Mouse (Mus musculus) hindbrain, embryonic 13.5 days (tissue): Measurements from ENCODE around the gene Mylk. TPM values are rescaled to one million over a fixed set of nuclear protein-coding genes. Genes with fewer than 3 reads are reported as not detected.

Experiments used
- ATAC-seq: fragments of 200-750 bp; cut with Nextera tagmentation; 2 replicates; pipeline ENCODE4 v1.8.0; 2017; ENCODE audit warnings: moderate TSS enrichment; ENCODE audit not compliant: low FRiP score
- H3K27ac ChIP-seq: fragments of 300-500 bp; sonication (generic); 2 replicates; pipeline ENCODE4 v1.5.1; 2015; ENCODE audit warnings: inconsistent platforms, mild to moderate bottlenecking, moderate library complexity
- H3K27me3 ChIP-seq: fragments of 300-500 bp; sonication (generic); 2 replicates; pipeline ENCODE4 v1.6.1; 2015; ENCODE audit warnings: mild to moderate bottlenecking, inconsistent platforms
- H3K36me3 ChIP-seq: fragments of 300-500 bp; sonication (generic); 2 replicates; pipeline ENCODE4 v1.6.1; 2015; ENCODE audit warnings: mild to moderate bottlenecking, inconsistent platforms
- H3K4me1 ChIP-seq: fragments of 300-500 bp; sonication (generic); replicated peaks from 2 replicates; pipeline ENCODE4 v1.6.1; 2015; ENCODE audit warnings: inconsistent platforms
- H3K4me2 ChIP-seq: fragments of 300-500 bp; sonication (generic); 2 replicates; pipeline ENCODE4 v1.6.1; 2015; ENCODE audit warnings: inconsistent platforms, mild to moderate bottlenecking, moderate library complexity
- H3K4me3 ChIP-seq: fragments of 300-500 bp; sonication (generic); 2 replicates; pipeline ENCODE4 v1.5.1; 2015; ENCODE audit warnings: mild to moderate bottlenecking, inconsistent platforms
- H3K9ac ChIP-seq: fragments of 300-500 bp; sonication (generic); 2 replicates; pipeline ENCODE4 v1.6.1; 2015; ENCODE audit warnings: mild to moderate bottlenecking, inconsistent platforms
- H3K9me3 ChIP-seq: fragments of 300-500 bp; sonication (generic); 2 replicates; pipeline ENCODE4 v1.6.1; 2016; ENCODE audit warnings: inconsistent platforms
- WGBS: fragments of 180-500 bp; shearing (Covaris S2); methylation state at CpG from one replicate; pipeline ENCODE4 v1.1.7; 2015; 5-methylcytosine and 5-hydroxymethylcytosine counted together
- polyA plus RNA-seq: library from polyadenylated mRNA; unstranded; fragments of >200 nt; fragmentation: Nextera tagmentation; extraction: Ambion mirVana; gene quantifications from 2 replicates; pipeline ENCODE4 v1.2.1, GENCODE M21; 2015

Gene Mylk
- polyA plus RNA-seq, 1 experiment from 2014 or later = 5.0 TPM

- Histone ChIP-seq H3K36me3 (no peaks in the 10 kb centered on the region), H3K4me2 (no peak overlapping the region), H3K27me3 (no peaks in the 10 kb centered on the region), H3K4me1 (peaks cover 4% of the 10 kb centered on the region; the same call in 1 of the 2 replicates), H3K27ac (no peak overlapping the region), H3K4me3 (no peak overlapping the region), H3K9ac (no peak overlapping the region), H3K9me3 (no peaks in the 10 kb centered on the region)
- WGBS = 92% methylated on average over 3 of the region's 3 CpGs
- ATAC-seq = no peak
Observed at GRCm38 (mm10) chr16:34860761-34861160, 115.8 kb downstream of the Mylk start.

GRCm38 (mm10) chr16:34861744-34862365 is 116.8 kb downstream of the Mylk start:
- Histone ChIP-seq H3K9me3 (no peaks in the 10 kb centered on the region), H3K27ac (no peak overlapping the region), H3K36me3 (no peaks in the 10 kb centered on the region), H3K27me3 (no peaks in the 10 kb centered on the region), H3K4me1 (peaks cover 4% of the 10 kb centered on the region; the same call in 1 of the 2 replicates), H3K4me2 (no peak overlapping the region), H3K4me3 (no peak overlapping the region), H3K9ac (no peak overlapping the region)
- WGBS = 89% methylated on average over 10 of the region's 10 CpGs
- ATAC-seq = no peak

GRCm38 (mm10) chr16:34865373-34865772 is 120.4 kb downstream of the Mylk start:
- Histone ChIP-seq H3K4me3 (no peak overlapping the region), H3K9me3 (no peaks in the 10 kb centered on the region), H3K4me2 (no peak overlapping the region), H3K27me3 (no peaks in the 10 kb centered on the region), H3K4me1 (peaks cover 4% of the 10 kb centered on the region; the same call in 1 of the 2 replicates), H3K36me3 (no peaks in the 10 kb centered on the region), H3K27ac (no peak overlapping the region), H3K9ac (no peak overlapping the region)
- 90% methylated on average over 4 of the region's 4 CpGs for WGBS
- no peak for ATAC-seq

GRCm38 (mm10) chr16:34867217-34867616 is 122.2 kb downstream of the Mylk start:
- no peaks in the 10 kb centered on the region for H3K27me3 ChIP-seq
- peaks cover 4% of the 10 kb centered on the region; the same call in 1 of the 2 replicates for H3K4me1 ChIP-seq
- no peak overlapping the region for H3K27ac ChIP-seq
- ATAC-seq = no peak
- H3K36me3 ChIP-seq = no peaks in the 10 kb centered on the region
- H3K9ac ChIP-seq = no peak overlapping the region
- H3K4me3 ChIP-seq = no peak overlapping the region
- H3K4me2 ChIP-seq = no peak overlapping the region
- WGBS = 89% methylated on average over 2 of the region's 2 CpGs
- H3K9me3 ChIP-seq = no peaks in the 10 kb centered on the region

GRCm38 (mm10) chr16:34880031-34880778 is 135.2 kb downstream of the Mylk start:
- Histone ChIP-seq H3K4me2 (no peak overlapping the region), H3K4me1 (no peaks in the 10 kb centered on the region), H3K27me3 (no peaks in the 10 kb centered on the region), H3K27ac (no peak overlapping the region), H3K36me3 (no peaks in the 10 kb centered on the region), H3K9ac (no peak overlapping the region), H3K4me3 (no peak overlapping the region), H3K9me3 (no peaks in the 10 kb centered on the region)
- no peak for ATAC-seq
- WGBS = 92% methylated on average over 18 of the region's 18 CpGs

GRCm38 (mm10) chr16:34880815-34881214 is 135.8 kb downstream of the Mylk start:
- 83% methylated on average over 4 of the region's 4 CpGs for WGBS
- H3K9ac ChIP-seq = no peak overlapping the region
- H3K4me2 ChIP-seq = no peak overlapping the region
- no peaks in the 10 kb centered on the region for H3K9me3 ChIP-seq
- no peak overlapping the region for H3K27ac ChIP-seq
- H3K4me3 ChIP-seq = no peak overlapping the region
- no peaks in the 10 kb centered on the region for H3K4me1 ChIP-seq
- no peaks in the 10 kb centered on the region for H3K27me3 ChIP-seq
- no peak for ATAC-seq
- no peaks in the 10 kb centered on the region for H3K36me3 ChIP-seq

GRCm38 (mm10) chr16:34887037-34887436 is 142.0 kb downstream of the Mylk start:
- H3K36me3 ChIP-seq = no peaks in the 10 kb centered on the region
- H3K9me3 ChIP-seq = no peaks in the 10 kb centered on the region
- no peaks in the 10 kb centered on the region for H3K4me1 ChIP-seq
- ATAC-seq = no peak
- H3K4me3 ChIP-seq = no peak overlapping the region
- WGBS = 84% methylated on average over 1 of the region's 1 CpGs
- H3K9ac ChIP-seq = no peak overlapping the region
- no peaks in the 10 kb centered on the region for H3K27me3 ChIP-seq
- H3K27ac ChIP-seq = no peak overlapping the region
- no peak overlapping the region for H3K4me2 ChIP-seq

GRCm38 (mm10) chr16:34894016-34894415 is 149.0 kb downstream of the Mylk start:
- no peak for ATAC-seq
- H3K27ac ChIP-seq = no peak overlapping the region
- H3K9me3 ChIP-seq = no peaks in the 10 kb centered on the region
- 89% methylated on average over 3 of the region's 3 CpGs for WGBS
- H3K27me3 ChIP-seq = no peaks in the 10 kb centered on the region
- H3K4me1 ChIP-seq = peaks cover 2% of the 10 kb centered on the region; the same call in 1 of the 2 replicates
- H3K4me3 ChIP-seq = no peak overlapping the region
- H3K36me3 ChIP-seq = no peaks in the 10 kb centered on the region
- H3K4me2 ChIP-seq = no peak overlapping the region
- H3K9ac ChIP-seq = no peak overlapping the region

GRCm38 (mm10) chr16:34895916-34896315 is 150.9 kb downstream of the Mylk start:
- peaks cover 21% of the 10 kb centered on the region for H3K4me1 ChIP-seq
- 91% methylated on average over 10 of the region's 10 CpGs for WGBS
- no peak overlapping the region for H3K27ac ChIP-seq
- no peaks in the 10 kb centered on the region for H3K9me3 ChIP-seq
- no peak overlapping the region for H3K4me2 ChIP-seq
- H3K4me3 ChIP-seq = no peak overlapping the region
- H3K36me3 ChIP-seq = no peaks in the 10 kb centered on the region
- H3K27me3 ChIP-seq = no peaks in the 10 kb centered on the region
- ATAC-seq = no peak
- H3K9ac ChIP-seq = no peak overlapping the region

- WGBS = 82% methylated on average over 3 of the region's 3 CpGs
- Histone ChIP-seq H3K4me1 (peaks cover 22% of the 10 kb centered on the region), H3K4me3 (no peak overlapping the region), H3K27me3 (peaks cover 2% of the 10 kb centered on the region; the same call in 1 of the 2 replicates), H3K27ac (no peak overlapping the region), H3K36me3 (no peaks in the 10 kb centered on the region), H3K9me3 (no peaks in the 10 kb centered on the region), H3K4me2 (no peak overlapping the region), H3K9ac (no peak overlapping the region)
- ATAC-seq = no peak
Observed at GRCm38 (mm10) chr16:34896996-34897395, 152.0 kb downstream of the Mylk start.

GRCm38 (mm10) chr16:34898057-34898789 is 153.2 kb downstream of the Mylk start:
- 82% methylated on average over 7 of the region's 7 CpGs for WGBS
- Histone ChIP-seq H3K36me3 (no peaks in the 10 kb centered on the region), H3K4me2 (no peak overlapping the region)

GRCm38 (mm10) chr16:34899071-34899808 is 154.2 kb downstream of the Mylk start:
- peaks cover 22% of the 10 kb centered on the region for H3K4me1 ChIP-seq
- H3K36me3 ChIP-seq = no peaks in the 10 kb centered on the region
- no peaks in the 10 kb centered on the region for H3K9me3 ChIP-seq
- H3K27ac ChIP-seq = 0 out of 2 replicates have a peak overlapping the region, but pooled peaks have one; percentile 31
- no peak overlapping the region for H3K4me3 ChIP-seq
- no peak overlapping the region for H3K4me2 ChIP-seq
- H3K27me3 ChIP-seq = peaks cover 2% of the 10 kb centered on the region; the same call in 1 of the 2 replicates
- whole genome bisulfite sequencing = 67% methylated on average over 11 of the region's 11 CpGs
- no peak overlapping the region for H3K9ac ChIP-seq
- ATAC-seq = no peak; the same call in 1 of the 2 replicates

More at GRCm38 (mm10) chr16:34898057-34898789, 153.2 kb downstream of the Mylk start:
- H3K4me1 ChIP-seq = peaks cover 22% of the 10 kb centered on the region
- no peaks in the 10 kb centered on the region for H3K9me3 ChIP-seq
- no peak overlapping the region for H3K9ac ChIP-seq
- H3K27ac ChIP-seq = no peak overlapping the region
- no peak for ATAC-seq
- H3K4me3 ChIP-seq = no peak overlapping the region
- peaks cover 2% of the 10 kb centered on the region; the same call in 1 of the 2 replicates for H3K27me3 ChIP-seq
